Mouse (Mus musculus) small intestine, adult 2 months (tissue): ENCODE results near the gene Ctsg.

ENCODE experiments used
- CTCF ChIP-seq: fragments of 200-500 bp; IDR thresholded peaks from 2 replicates; pipeline ENCODE4 v1.5.1; 2012; ENCODE audit warnings: low read depth, mild to moderate bottlenecking, control low read depth, inconsistent platforms, low read length, moderate library complexity, mixed read lengths; ENCODE audit not compliant: insufficient replicate concordance, insufficient read length; ENCODE audit errors: extremely low read depth
- POLR2A ChIP-seq: fragments of 200-500 bp; IDR thresholded peaks from 2 replicates; pipeline ENCODE4 v1.6.1; 2012; ENCODE audit warnings: low read depth, mild to moderate bottlenecking, control low read depth, inconsistent platforms, low read length, moderate library complexity

DNA sequence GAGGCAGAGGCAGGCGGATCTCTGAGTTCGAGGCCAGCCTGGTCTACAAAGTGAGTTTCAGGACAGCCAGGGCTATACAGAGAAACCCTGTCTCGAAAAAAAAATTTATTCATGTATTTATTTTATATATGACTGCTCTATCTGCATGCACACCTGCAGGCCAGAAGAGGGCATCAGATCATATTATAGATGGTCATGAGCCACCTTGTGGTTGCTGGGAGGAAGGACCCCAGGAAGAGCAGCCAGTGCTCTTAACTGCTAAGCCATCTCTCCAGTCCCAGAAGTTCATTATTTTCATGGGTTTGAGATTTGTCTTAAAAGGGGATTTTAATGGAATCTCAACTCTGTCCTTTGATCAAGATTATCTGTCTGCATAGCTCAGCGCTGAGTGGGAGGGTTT, 3.4 kb downstream of the Ctsg start:
- TF ChIP-seq POLR2A (no peak), CTCF (peak; percentile 45; the same call in 1 of the 2 replicates)
